Mouse (Mus musculus) stomach, postnatal 0 days (tissue): Measurements from ENCODE around the gene Tnfrsf1b. TPM values are rescaled to one million over a fixed set of nuclear protein-coding genes. Genes with fewer than 3 reads are reported as not detected.

Experiments
- ATAC-seq: fragments of 200-750 bp; cut with Nextera tagmentation; 2 replicates; pipeline ENCODE4 v1.8.0; 2017; ENCODE audit not compliant: low FRiP score, low TSS enrichment
- DNase-seq: peaks from one replicate; pipeline ENCODE4 v3.0.0-alpha.2; 2016; ENCODE audit warnings: low spot score
- H3K27ac ChIP-seq: fragments of 300-500 bp; sonication (generic); replicated peaks from 2 replicates; pipeline ENCODE4 v1.5.1; 2014; ENCODE audit warnings: mild to moderate bottlenecking, control low read depth
- H3K27me3 ChIP-seq: fragments of 300-500 bp; sonication (generic); 2 replicates; pipeline ENCODE4 v1.6.1; 2014; ENCODE audit warnings: low read length; ENCODE audit not compliant: control insufficient read depth, insufficient read depth
- H3K36me3 ChIP-seq: fragments of 300-500 bp; sonication (generic); 2 replicates; pipeline ENCODE4 v1.6.1; 2014; ENCODE audit warnings: low read length, mixed read lengths; ENCODE audit not compliant: control insufficient read depth, insufficient read depth
- H3K4me1 ChIP-seq: fragments of 300-500 bp; sonication (generic); replicated peaks from 2 replicates; pipeline ENCODE4 v1.6.1; 2014; ENCODE audit warnings: antibody characterized with exemption; ENCODE audit not compliant: control insufficient read depth, insufficient read depth
- H3K4me2 ChIP-seq: fragments of 300-500 bp; sonication (generic); replicated peaks from 2 replicates; pipeline ENCODE4 v1.6.1; 2014; ENCODE audit warnings: low read depth, mild to moderate bottlenecking, control low read depth, moderate library complexity
- H3K4me3 ChIP-seq: fragments of 300-500 bp; sonication (generic); 2 replicates; pipeline ENCODE4 v1.5.1; 2014; ENCODE audit warnings: low read depth, low read length, control low read depth
- H3K9ac ChIP-seq: fragments of 300-500 bp; sonication (generic); 2 replicates; pipeline ENCODE4 v1.6.1; 2014; ENCODE audit warnings: mild to moderate bottlenecking, low read length, control low read depth, mixed read lengths
- H3K9me3 ChIP-seq: fragments of 300-500 bp; sonication (generic); 2 replicates; pipeline ENCODE4 v1.6.1; 2016; ENCODE audit warnings: low read length; ENCODE audit not compliant: control insufficient read depth
- CTCF ChIP-seq: IDR thresholded peaks from 2 replicates; pipeline ENCODE4 v1.5.1; 2016; ENCODE audit warnings: antibody characterized with exemption, low read depth, mild to moderate bottlenecking, moderate library complexity
- EP300 ChIP-seq: optimal IDR thresholded peaks from 2 replicates; pipeline ENCODE3; 2016; ENCODE audit warnings: antibody characterized with exemption
- WGBS: fragments of 180-500 bp; shearing (Covaris S2); extraction: QIAGEN DNeasy Blood & Tissue Kit; methylation state at CpG from one replicate; pipeline ENCODE4 v1.1.7; 2014; 5-methylcytosine and 5-hydroxymethylcytosine counted together
- polyA plus RNA-seq: library from polyadenylated mRNA; unstranded; fragments of >200 nt; fragmentation: Nextera tagmentation; extraction: Ambion mirVana; gene quantifications from 2 replicates; pipeline ENCODE4 v1.2.1, GENCODE M21; 2015

Tnfrsf1b gene
- polyA plus RNA-seq: 5.4 and 6.0 TPM in 2 replicates

- H3K36me3 ChIP-seq: no peaks in the 10 kb centered on the region
Measured at GRCm38 (mm10) chr4:145246173-145247011, at the start of gene Tnfrsf1b. Gene Tnfrsf1b (minus strand): TSS chr4:145246870.

GRCm38 (mm10) chr4:145295589-145296300 is 49.1 kb upstream of the Tnfrsf1b start:
- H3K4me1 ChIP-seq: no peaks in the 10 kb centered on the region
- no peaks in the 10 kb centered on the region for H3K9me3 ChIP-seq
- 51% methylated on average over 5 of the region's 5 CpGs for whole genome bisulfite sequencing
- no peak overlapping the region for H3K27ac ChIP-seq
- DNase-seq (peak; percentile 65), ATAC-seq (0 out of 2 replicates have a peak, but pooled peaks have one; percentile 26)
- H3K36me3 ChIP-seq: no peaks in the 10 kb centered on the region
- no peak overlapping the region for H3K9ac ChIP-seq
- H3K4me3 ChIP-seq: no peak overlapping the region
- H3K4me2 ChIP-seq: no peak overlapping the region
- no peak for TF ChIP-seq EP300
- TF ChIP-seq CTCF: peak; percentile 88
- H3K27me3 ChIP-seq: no peaks in the 10 kb centered on the region

More at GRCm38 (mm10) chr4:145246173-145247011, at the start of gene Tnfrsf1b:
- Histone ChIP-seq H3K4me2 (peak within 1 kb of the TSS; percentile 87), H3K27me3 (no peaks in the 10 kb centered on the region), H3K4me1 (peaks cover 2% of the 10 kb centered on the region; the same call in 1 of the 2 replicates), H3K4me3 (peak within 1 kb of the TSS; percentile 61), H3K9ac (peak within 1 kb of the TSS; percentile 77), H3K27ac (peak within 1 kb of the TSS; percentile 69), H3K9me3 (no peaks in the 10 kb centered on the region)
- peak; percentile 91 for ATAC-seq
- TF ChIP-seq EP300: no peak
- WGBS: under 1% methylated on average over 47 of the region's 47 CpGs
- DNase-seq: peak; percentile 73

- WGBS: 83% methylated on average over 5 of the region's 5 CpGs
- ATAC-seq (no peak), DNase-seq (no peak)
Measured at GRCm38 (mm10) chr4:145294588-145294987, 47.9 kb upstream of the Tnfrsf1b start.

GRCm38 (mm10) chr4:145286369-145287120 is 39.9 kb upstream of the Tnfrsf1b start:
- H3K36me3 ChIP-seq: no peaks in the 10 kb centered on the region
- H3K27ac ChIP-seq: no peak overlapping the region
- peak; percentile 71 for DNase-seq
- H3K4me1 ChIP-seq: no peaks in the 10 kb centered on the region
- ATAC-seq: peak; percentile 71
- H3K27me3 ChIP-seq: no peaks in the 10 kb centered on the region
- no peaks in the 10 kb centered on the region for H3K9me3 ChIP-seq
- peak; percentile 93 for TF ChIP-seq CTCF
- TF ChIP-seq EP300: no peak
- no peak overlapping the region for H3K4me3 ChIP-seq
- no peak overlapping the region for H3K4me2 ChIP-seq
- H3K9ac ChIP-seq: no peak overlapping the region
- 43% methylated on average over 4 of the region's 4 CpGs for WGBS

More at GRCm38 (mm10) chr4:145294588-145294987, 47.9 kb upstream of the Tnfrsf1b start:
- H3K27me3 ChIP-seq: no peaks in the 10 kb centered on the region
- H3K4me3 ChIP-seq: no peak overlapping the region
- H3K27ac ChIP-seq: no peak overlapping the region
- no peak overlapping the region for H3K9ac ChIP-seq
- no peaks in the 10 kb centered on the region for H3K9me3 ChIP-seq
- H3K36me3 ChIP-seq: no peaks in the 10 kb centered on the region
- no peak overlapping the region for H3K4me2 ChIP-seq
- TF ChIP-seq EP300 (no peak), CTCF (no peak)
- no peaks in the 10 kb centered on the region for H3K4me1 ChIP-seq

GRCm38 (mm10) chr4:145284675-145285074 is 38.0 kb upstream of the Tnfrsf1b start:
- 87% methylated on average over 4 of the region's 4 CpGs for WGBS
- no peaks in the 10 kb centered on the region for H3K4me1 ChIP-seq
- no peak overlapping the region for H3K4me2 ChIP-seq
- no peak overlapping the region for H3K27ac ChIP-seq
- no peak for TF ChIP-seq CTCF
- TF ChIP-seq EP300: no peak
- no peak overlapping the region for H3K4me3 ChIP-seq
- ATAC-seq (no peak), DNase-seq (no peak)
- no peaks in the 10 kb centered on the region for H3K36me3 ChIP-seq
- no peaks in the 10 kb centered on the region for H3K27me3 ChIP-seq
- H3K9ac ChIP-seq: no peak overlapping the region
- H3K9me3 ChIP-seq: no peaks in the 10 kb centered on the region
